Mouse (Mus musculus) urinary bladder, adult 2 months (tissue): Measurements from ENCODE around the gene Fastkd3. TPM values are rescaled to one million over a fixed set of nuclear protein-coding genes. Genes with fewer than 3 reads are reported as not detected.

Experiments used
- DNase-seq: peaks from one replicate; pipeline ENCODE4 v3.0.0; 2022; ENCODE audit warnings: low spot score
- polyA plus RNA-seq: library from polyadenylated mRNA; depleted of rRNA; stranded (reverse); fragments of >200 nt; gene quantifications from 2 replicates; pipeline ENCODE4 v1.2.3, GENCODE M21; 2012; rRNA removed

Fastkd3 gene
- polyA plus RNA-seq, 1 experiment, result 13.7 TPM

DNA sequence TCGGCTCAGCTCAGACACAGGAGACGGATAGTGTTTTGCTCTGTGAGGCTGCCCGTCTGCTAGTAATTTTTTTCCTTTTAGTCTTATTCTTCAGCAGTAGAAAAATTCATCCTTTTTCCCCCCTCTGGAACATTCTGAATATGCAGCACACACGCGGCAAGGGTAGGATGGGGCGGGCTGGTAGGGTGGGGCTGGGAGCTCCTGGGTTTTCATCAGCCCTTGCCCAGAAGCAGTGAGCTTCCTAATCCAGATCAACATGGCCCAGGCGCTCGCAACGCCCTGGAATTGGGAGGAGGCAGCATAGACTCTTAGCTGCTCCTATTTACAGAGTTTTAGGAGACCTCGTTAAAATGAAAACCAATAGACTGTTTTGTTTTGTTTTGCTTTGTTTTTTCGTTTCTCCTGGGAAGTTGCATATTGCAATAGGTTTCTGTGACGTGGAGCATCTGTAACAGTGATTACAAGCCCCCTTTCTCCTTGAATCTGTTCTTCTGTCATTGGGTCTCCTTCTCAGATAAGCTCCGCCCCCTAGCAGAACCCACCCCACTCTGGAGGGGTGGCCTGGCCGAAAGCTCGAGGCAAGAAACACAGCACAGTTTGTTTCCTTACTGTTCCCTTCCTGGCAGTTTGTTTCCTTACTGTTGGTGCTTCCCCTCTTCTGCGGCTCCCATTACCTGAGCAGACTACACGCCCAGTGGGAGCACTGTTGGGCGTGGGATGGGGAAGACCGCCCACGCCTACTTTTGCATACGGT is 25.8 kb downstream of the Fastkd3 start:
- DNase-seq, result no peak

- no peak for DNase-seq
Measured at GRCm38 (mm10) chr13:68622792-68623191, 40.8 kb downstream of the Fastkd3 start.

DNA sequence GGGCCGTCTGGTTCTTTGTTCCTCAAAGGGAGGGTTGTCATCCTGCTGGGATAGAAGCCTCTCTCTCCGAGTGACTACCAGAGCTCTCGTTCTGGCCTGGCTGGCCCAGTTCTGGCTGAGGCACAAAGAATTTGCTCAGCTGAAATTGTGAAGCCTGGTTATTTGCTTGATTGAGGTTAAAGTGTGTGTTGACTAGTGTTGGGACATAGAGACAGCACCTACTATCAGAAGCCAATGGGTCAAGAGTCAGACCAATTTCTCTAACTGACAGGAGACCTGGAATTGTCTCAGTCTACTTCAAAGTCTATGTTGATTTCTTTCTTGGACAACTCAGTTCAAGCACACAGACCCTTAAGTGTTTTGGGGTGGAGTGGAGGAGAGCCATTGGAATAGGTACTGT is 45.0 kb downstream of the Fastkd3 start:
- DNase-seq, result no peak

Other genes starting within 250 kb of the Fastkd3 start
- 11.9 and 13.5 TPM in 2 replicates for gene Mtrr, start 85 bp upstream of the Fastkd3 start, polyA plus RNA-seq
- 0.08 and 0.19 TPM in 2 replicates for gene 1700001L19Rik, start 15.2 kb downstream of the Fastkd3 start, polyA plus RNA-seq